Mouse (Mus musculus): ENCODE results near the gene Susd6. TPM values are rescaled to one million over a fixed set of nuclear protein-coding genes. Genes with fewer than 3 reads are reported as not detected.
"Not testable (repeated sequence)": the region's sequence is repeated elsewhere in the genome, so short reads cannot be mapped to it uniquely, and the experiment has no call there.

Susd6 gene
- polyA plus RNA-seq, 1 experiment from 2014 or later, result 22.4 TPM

DNA sequence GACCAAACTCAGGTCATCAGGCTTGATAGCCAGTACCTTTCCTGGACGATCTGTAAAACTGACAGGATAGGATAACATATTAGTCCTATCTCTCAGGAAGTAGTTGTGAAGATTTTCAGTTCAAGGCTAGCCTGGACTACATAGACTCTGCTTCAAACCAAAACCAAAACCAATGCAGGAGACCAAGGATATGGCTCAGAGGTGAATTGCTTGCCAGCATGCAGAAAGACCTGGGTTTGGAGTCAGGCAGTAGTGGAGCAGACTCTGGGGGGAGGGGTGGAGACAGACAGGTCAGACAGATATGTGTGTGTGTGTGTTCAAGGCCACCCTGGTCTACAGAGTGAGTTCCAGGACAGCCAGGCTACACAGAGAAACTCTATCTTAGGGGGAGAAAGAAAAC lies 3.7 kb upstream of the Susd6 start:
- 62% methylated on average over 1 of the region's 1 CpGs for WGBS
- ATAC-seq (ENCODE audit: insufficient number of reproducible peaks, low FRiP score), result no peak
- no peak overlapping the region for H3K4me2 ChIP-seq

DNA sequence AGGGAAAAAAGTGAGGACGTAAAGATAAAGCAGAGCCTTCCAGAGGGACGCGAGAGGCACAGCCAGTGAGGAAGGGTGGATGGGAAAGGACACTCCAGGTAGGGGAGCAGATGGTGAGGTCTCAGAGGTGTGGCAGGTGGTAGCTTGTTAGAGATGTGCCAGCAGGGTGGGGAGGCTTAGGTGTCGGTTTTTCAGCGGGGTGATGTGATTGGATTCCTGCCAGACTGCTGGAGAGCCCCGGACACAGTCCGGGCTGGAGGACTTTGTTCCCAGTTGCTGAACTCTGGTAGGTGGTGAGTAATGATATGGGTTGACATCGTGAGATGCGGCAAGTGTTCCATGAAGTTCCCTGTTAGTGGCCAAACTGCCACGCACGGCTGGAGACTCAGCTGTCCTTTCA lies 2.7 kb upstream of the Susd6 start:
- Histone ChIP-seq H3K9me3 (replicated peaks) (no peaks in the 10 kb centered on the region), H3K36me3 (no peaks in the 10 kb centered on the region), H3K4me1 (replicated peaks) (peaks cover 22% of the 10 kb centered on the region), H3K27me3 (replicated peaks) (no peaks in the 10 kb centered on the region), H3K4me2 (no peak overlapping the region), H3K27ac (ENCODE audit: poor library complexity, severe bottlenecking) (no peak overlapping the region), H3K4me3 (no peak overlapping the region), H3K9ac (no peak overlapping the region)
- 29% methylated on average over 11 of the region's 11 CpGs for WGBS
- no peak for ATAC-seq (ENCODE audit: insufficient number of reproducible peaks, low FRiP score)

More for the DNA sequence above, 3.7 kb upstream of the Susd6 start:
- no peaks in the 10 kb centered on the region for H3K36me3 ChIP-seq
- H3K9me3 ChIP-seq (replicated peaks), result no peaks in the 10 kb centered on the region
- no peak overlapping the region for H3K4me3 ChIP-seq
- H3K27me3 ChIP-seq (replicated peaks), result no peaks in the 10 kb centered on the region
- H3K9ac ChIP-seq, result no peak overlapping the region
- peaks cover 13% of the 10 kb centered on the region for H3K4me1 ChIP-seq (replicated peaks)
- no peak overlapping the region for H3K27ac ChIP-seq (ENCODE audit: poor library complexity, severe bottlenecking)

DNA sequence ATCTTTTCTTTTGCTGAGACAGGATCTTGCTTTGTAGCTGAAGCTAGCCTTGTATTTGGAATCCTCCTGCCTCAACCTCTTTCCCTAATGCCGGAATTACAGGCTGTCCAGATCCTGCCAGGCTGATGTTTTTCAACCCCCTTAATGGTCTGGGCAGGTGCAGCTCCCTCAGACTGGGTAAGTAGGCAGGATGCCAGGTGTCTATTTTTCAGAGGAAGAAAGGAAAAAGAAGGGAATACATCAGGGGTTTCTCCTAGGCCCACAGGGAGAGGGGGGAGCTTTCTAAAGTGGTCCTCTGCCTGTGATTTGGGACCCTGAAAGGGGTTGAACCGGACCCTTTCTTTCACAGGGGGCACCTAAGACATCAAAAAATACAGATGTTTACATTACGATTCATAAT lies 2.1 kb upstream of the Susd6 start:
- WGBS, result 81% methylated on average over 3 of the region's 3 CpGs

DNA sequence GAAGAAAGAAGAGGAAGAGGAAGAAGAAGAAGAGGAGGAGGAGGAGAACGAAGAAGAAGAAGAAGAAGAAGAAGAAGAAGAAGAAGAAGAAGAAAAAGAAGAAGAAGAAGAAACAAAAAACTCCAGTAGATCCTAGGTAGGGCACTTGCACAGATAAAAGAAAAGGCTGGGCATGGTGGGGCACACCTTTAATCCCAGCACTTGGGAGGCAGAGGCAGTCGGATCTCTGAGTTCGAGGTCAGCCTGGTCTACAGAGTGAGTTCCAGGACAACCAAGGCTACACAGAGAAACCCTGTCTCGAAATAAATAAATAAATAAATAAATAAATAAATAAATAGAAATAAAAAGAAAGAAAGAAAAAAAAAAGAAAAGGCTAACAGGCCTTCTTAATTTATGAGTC lies 1.0 kb upstream of the Susd6 start:
- peaks cover 30% of the 10 kb centered on the region for H3K4me1 ChIP-seq (replicated peaks)
- H3K27me3 ChIP-seq (replicated peaks); H3K4me3 ChIP-seq; H3K4me2 ChIP-seq; H3K9me3 ChIP-seq (replicated peaks); H3K27ac ChIP-seq (ENCODE audit: poor library complexity, severe bottlenecking); H3K36me3 ChIP-seq; ATAC-seq (ENCODE audit: insufficient number of reproducible peaks, low FRiP score); H3K9ac ChIP-seq: not testable (repeated sequence)
- 73% methylated on average over 4 of the region's 4 CpGs for WGBS

More for the DNA sequence above, 2.1 kb upstream of the Susd6 start:
- no peak overlapping the region for H3K27ac ChIP-seq (ENCODE audit: poor library complexity, severe bottlenecking)
- H3K27me3 ChIP-seq (replicated peaks), result no peaks in the 10 kb centered on the region
- H3K4me3 ChIP-seq, result no peak overlapping the region
- no peak overlapping the region for H3K9ac ChIP-seq
- peaks cover 26% of the 10 kb centered on the region for H3K4me1 ChIP-seq (replicated peaks)
- H3K4me2 ChIP-seq, result no peak overlapping the region
- no peaks in the 10 kb centered on the region for H3K36me3 ChIP-seq
- no peak for ATAC-seq (ENCODE audit: insufficient number of reproducible peaks, low FRiP score)
- no peaks in the 10 kb centered on the region for H3K9me3 ChIP-seq (replicated peaks)

DNA sequence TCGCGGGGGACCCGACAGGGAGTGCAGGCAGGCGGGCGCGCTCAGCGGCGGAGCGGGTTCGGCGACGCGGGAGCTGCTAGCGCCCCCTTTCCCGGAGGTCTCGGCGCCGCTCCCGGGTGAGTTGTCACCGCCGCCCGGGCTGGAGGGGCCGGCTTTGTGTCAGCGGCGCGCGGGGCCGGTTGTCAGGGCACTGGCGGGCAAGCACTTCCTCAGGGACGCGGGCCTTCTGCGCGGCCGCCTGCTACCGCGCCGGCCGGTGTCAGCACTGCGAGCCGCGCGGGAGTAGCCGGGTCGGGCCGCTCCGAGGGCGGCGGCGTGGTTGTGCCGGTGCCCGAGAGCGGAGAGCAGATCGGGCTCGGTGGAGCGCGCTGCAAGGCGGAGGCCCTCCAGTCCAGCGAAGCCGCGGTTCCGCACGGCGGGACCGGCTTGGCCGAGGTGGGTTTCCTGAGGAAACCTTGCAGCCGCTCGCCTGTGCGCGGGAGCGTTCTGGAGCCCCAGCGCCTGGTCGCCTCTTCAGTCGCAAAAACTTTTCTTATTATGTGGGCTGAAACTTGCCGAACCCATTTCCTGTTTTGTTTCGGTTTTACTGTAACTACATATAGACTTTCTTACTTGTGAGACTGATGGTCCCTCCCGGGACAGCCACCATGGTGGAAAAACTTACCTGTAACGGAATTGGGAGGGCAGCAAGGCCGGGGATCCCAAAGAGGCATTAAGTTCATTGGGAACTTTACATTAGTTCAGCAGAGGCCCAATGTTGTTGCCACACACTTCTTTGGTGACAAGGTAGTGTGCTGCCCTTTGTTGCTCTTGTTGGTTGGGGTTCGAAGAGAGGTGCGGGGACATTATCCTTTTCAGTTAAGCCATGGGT lies 625 bp downstream of the Susd6 start:
- H3K4me1 ChIP-seq (replicated peaks), result peaks cover 38% of the 10 kb centered on the region
- peak; percentile 76 for ATAC-seq (ENCODE audit: insufficient number of reproducible peaks, low FRiP score)

DNA sequence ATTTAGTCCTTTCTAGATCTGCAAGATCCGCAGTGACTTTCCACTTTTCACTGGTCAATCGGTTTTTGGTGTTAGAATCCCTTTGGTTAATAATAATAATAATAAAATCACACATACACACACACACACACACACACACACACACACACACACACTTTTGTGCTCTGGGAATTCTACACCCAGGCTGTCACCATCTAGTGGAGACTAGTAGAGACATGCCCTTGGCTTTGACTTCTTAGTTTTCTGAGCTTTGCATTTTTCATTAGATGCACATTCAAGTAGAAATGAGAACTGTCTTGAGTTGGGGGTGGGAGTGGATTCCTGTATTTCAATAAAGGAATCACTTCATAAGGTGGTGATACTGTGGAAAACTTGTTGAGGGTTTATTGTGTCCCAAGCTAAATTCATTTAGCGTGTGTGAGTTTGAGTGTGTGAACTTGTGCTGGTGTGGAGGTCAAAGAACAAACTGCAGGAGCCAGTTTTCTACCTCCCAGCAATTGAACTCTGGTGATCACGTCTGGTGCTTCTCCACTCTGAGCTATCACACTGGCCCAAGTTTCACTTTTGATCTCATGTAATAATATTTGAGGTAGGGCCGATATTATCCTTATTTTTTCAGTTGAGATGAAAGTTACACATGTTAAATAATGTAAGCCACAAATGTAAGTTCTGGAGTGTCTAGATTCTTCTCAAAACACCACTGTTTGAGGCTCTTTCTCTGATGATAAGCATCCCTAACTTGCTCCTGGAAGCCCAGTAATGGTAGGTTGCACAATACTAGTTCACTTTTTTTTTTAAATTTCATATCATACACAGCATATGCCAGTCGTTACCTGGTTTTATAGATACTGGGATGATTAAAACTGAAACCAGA lies 1.5 kb downstream of the Susd6 start:
- Histone ChIP-seq H3K4me3 (peak overlapping the region; percentile 98), H3K9me3 (replicated peaks) (no peaks in the 10 kb centered on the region), H3K36me3 (no peaks in the 10 kb centered on the region), H3K4me1 (replicated peaks) (peaks cover 38% of the 10 kb centered on the region), H3K27ac (ENCODE audit: poor library complexity, severe bottlenecking) (peak overlapping the region; percentile 96), H3K9ac (peak overlapping the region; percentile 99), H3K27me3 (replicated peaks) (no peaks in the 10 kb centered on the region), H3K4me2 (peak overlapping the region; percentile 91)
- no peak for ATAC-seq (ENCODE audit: insufficient number of reproducible peaks, low FRiP score)
- 34% methylated on average over 6 of the region's 6 CpGs for WGBS

More for the DNA sequence above, 625 bp downstream of the Susd6 start:
- peak overlapping the region; percentile 91 for H3K4me2 ChIP-seq
- peak overlapping the region; percentile 99 for H3K9ac ChIP-seq
- no peaks in the 10 kb centered on the region for H3K9me3 ChIP-seq (replicated peaks)
- peak overlapping the region; percentile 98 for H3K4me3 ChIP-seq
- H3K27me3 ChIP-seq (replicated peaks), result no peaks in the 10 kb centered on the region
- under 1% methylated on average over 75 of the region's 80 CpGs for WGBS
- H3K36me3 ChIP-seq, result no peaks in the 10 kb centered on the region
- peak overlapping the region; percentile 96 for H3K27ac ChIP-seq (ENCODE audit: poor library complexity, severe bottlenecking)

DNA sequence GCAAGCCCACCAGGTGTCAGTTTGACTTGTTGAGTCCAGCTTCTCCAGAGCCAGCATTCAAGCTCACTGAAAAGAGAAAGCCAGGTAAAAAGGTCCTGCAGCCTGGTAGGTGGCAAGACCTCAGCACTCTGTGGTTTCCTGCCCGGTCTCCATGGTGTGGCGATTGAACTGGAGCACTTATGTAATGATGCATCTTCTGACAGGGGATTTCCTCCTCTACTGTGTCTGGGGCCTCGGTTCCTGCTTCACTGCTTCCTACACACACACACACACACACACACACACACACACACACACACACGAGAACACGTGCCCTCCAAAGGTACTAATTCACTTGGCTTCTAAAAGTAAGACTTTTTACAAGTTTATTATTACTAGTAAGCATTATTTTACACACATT lies 2.6 kb downstream of the Susd6 start:
- WGBS, result 63% methylated on average over 5 of the region's 5 CpGs
- Histone ChIP-seq H3K9me3 (replicated peaks) (no peaks in the 10 kb centered on the region), H3K4me2 (peak overlapping the region; percentile 21; the same call in 1 of the 2 replicates)

DNA sequence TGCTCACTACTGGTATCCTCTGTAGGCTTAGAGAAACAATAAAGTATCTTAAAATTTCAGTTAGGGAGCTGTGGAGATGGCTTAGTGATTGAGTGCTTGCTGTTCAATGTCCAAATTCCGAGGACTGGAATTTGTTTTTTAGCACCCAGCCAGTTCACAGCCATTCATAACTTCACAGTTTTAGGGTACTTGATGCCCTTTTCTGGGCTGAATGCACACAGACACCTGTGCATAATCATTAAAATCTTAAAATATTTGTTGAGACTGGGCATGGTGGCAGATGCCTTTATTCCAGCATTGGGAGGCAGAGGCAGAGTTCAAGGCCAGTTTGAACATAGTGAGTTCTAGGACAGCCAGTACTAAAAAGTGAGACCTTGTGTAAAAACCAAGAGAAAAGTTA lies 3.2 kb downstream of the Susd6 start:
- no peak overlapping the region for H3K4me2 ChIP-seq
- H3K36me3 ChIP-seq, result no peaks in the 10 kb centered on the region
- no peak overlapping the region for H3K27ac ChIP-seq (ENCODE audit: poor library complexity, severe bottlenecking)
- peaks cover 33% of the 10 kb centered on the region for H3K4me1 ChIP-seq (replicated peaks)
- no peak overlapping the region for H3K9ac ChIP-seq
- no peak overlapping the region for H3K4me3 ChIP-seq
- H3K9me3 ChIP-seq (replicated peaks), result no peaks in the 10 kb centered on the region
- ATAC-seq (ENCODE audit: insufficient number of reproducible peaks, low FRiP score), result no peak
- WGBS, result 86% methylated on average over 1 of the region's 1 CpGs
- no peaks in the 10 kb centered on the region for H3K27me3 ChIP-seq (replicated peaks)

More for the DNA sequence above, 2.6 kb downstream of the Susd6 start:
- Histone ChIP-seq H3K9ac (no peak overlapping the region), H3K4me1 (replicated peaks) (peaks cover 33% of the 10 kb centered on the region), H3K27ac (ENCODE audit: poor library complexity, severe bottlenecking) (no peak overlapping the region), H3K36me3 (no peaks in the 10 kb centered on the region), H3K27me3 (replicated peaks) (no peaks in the 10 kb centered on the region), H3K4me3 (no peak overlapping the region)
- no peak for ATAC-seq (ENCODE audit: insufficient number of reproducible peaks, low FRiP score)

DNA sequence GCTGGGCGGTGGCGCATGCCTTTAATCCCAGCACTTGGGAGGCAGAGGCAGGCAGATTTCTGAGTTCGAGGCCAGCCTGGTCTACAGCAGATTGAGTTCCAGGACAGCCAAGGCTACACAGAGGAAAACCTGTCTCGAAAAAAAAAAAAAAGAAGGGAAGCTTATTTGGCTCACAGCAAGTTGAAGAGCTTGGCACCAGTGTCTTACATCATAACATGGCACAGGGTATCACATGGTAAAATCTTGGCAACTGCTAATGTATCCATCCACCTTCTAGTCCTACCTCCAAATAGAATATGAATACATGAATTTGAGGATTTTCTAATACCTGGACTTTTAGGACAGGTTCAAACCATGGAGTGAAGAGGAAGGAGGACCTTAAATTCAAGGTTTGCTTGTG lies 4.2 kb downstream of the Susd6 start:
- H3K9me3 ChIP-seq (replicated peaks), result no peaks in the 10 kb centered on the region
- peaks cover 33% of the 10 kb centered on the region for H3K4me1 ChIP-seq (replicated peaks)
- H3K9ac ChIP-seq, result no peak overlapping the region
- 92% methylated on average over 4 of the region's 4 CpGs for WGBS
- H3K4me2 ChIP-seq, result no peak overlapping the region
- no peaks in the 10 kb centered on the region for H3K27me3 ChIP-seq (replicated peaks)
- ATAC-seq (ENCODE audit: insufficient number of reproducible peaks, low FRiP score), result no peak
- H3K4me3 ChIP-seq, result no peak overlapping the region
- no peak overlapping the region for H3K27ac ChIP-seq (ENCODE audit: poor library complexity, severe bottlenecking)
- no peaks in the 10 kb centered on the region for H3K36me3 ChIP-seq

DNA sequence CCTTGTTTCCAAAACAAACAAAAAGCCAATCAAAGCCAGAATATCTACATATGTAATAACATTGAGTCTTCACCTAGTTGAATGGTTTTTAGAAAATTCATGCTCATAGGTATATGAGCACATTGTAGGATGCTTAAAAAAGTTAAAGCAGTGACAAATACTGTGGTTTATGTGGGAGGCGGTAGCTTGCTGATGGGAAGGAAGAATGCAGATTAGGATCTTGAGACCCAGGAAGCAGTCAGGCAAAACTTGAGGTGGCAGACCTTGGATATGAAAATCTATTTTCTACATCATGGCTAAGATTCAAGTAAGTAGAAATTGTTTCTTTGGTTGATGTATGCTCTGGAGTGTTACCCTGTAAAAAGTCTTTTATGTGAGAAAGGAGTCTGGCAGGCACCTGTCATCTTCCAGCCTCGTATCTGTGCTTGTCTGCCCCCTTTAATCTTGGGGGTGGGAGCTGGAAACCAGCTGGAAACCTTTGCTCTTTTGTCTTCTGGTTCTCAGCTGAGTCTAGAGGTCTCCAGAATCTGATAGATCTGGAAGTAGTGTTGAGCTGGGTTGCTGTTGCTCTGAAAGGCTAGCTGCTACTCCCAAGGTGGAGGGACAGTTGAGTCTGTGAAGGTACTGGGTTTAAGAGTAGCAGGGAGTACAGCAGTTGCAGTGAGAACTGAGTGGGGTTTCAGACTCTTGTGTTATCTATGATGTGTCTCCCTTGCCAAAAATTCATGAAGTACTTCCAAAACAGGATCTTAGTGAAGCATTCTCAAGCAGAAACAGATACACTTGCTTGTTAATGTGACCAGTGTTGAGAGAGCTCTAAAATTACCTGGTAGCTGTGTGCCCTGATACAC lies 4.8 kb downstream of the Susd6 start:
- peaks cover 31% of the 10 kb centered on the region for H3K4me1 ChIP-seq (replicated peaks)
- H3K9me3 ChIP-seq (replicated peaks), result no peaks in the 10 kb centered on the region
- 59% methylated on average over 2 of the region's 2 CpGs for WGBS
- H3K9ac ChIP-seq, result no peak overlapping the region
- H3K36me3 ChIP-seq, result no peaks in the 10 kb centered on the region
- peak overlapping the region; percentile 25; the same call in 1 of the 2 replicates for H3K27ac ChIP-seq (ENCODE audit: poor library complexity, severe bottlenecking)
- no peak overlapping the region for H3K4me2 ChIP-seq
- H3K27me3 ChIP-seq (replicated peaks), result no peaks in the 10 kb centered on the region
- H3K4me3 ChIP-seq, result no peak overlapping the region
- no peak for ATAC-seq (ENCODE audit: insufficient number of reproducible peaks, low FRiP score)
